Mouse (Mus musculus) right cerebral cortex, postnatal 4 days (tissue): ENCODE data around the gene Tex47.
A peak's percentile ranks its signal among the peaks of the same experiment; 100 is the strongest.

Experiments used
- DNase-seq: peaks from one replicate; pipeline ENCODE4 v3.0.0-alpha.2; 2022

Gene Tex47

GRCm38 (mm10) chr5:7303819-7304218 lies at the start of gene Tex47:
Gene Tex47 (plus strand): TSS chr5:7304119.
- DNase-seq: no peak

- DNase-seq: no peak
Observed at GRCm38 (mm10) chr5:7276659-7277455, 27.1 kb upstream of the Tex47 start.

GRCm38 (mm10) chr5:7284336-7284735 lies 19.6 kb upstream of the Tex47 start:
- no peak for DNase-seq

- DNase-seq: no peak
Observed at GRCm38 (mm10) chr5:7302969-7303368, 950 bp upstream of the Tex47 start.

GRCm38 (mm10) chr5:7325594-7325993 lies 21.7 kb downstream of the Tex47 start:
- DNase-seq: no peak

GRCm38 (mm10) chr5:7344145-7345010 lies 40.5 kb downstream of the Tex47 start, which contains the start of gene Zfp804b:
Gene Zfp804b (minus strand): TSS chr5:7344756.
- DNase-seq: peak; percentile 42

GRCm38 (mm10) chr5:7345011-7345389 lies 41.1 kb downstream of the Tex47 start:
- DNase-seq: no peak
